Mouse (Mus musculus): ENCODE results near the gene Eml1.

DNA sequence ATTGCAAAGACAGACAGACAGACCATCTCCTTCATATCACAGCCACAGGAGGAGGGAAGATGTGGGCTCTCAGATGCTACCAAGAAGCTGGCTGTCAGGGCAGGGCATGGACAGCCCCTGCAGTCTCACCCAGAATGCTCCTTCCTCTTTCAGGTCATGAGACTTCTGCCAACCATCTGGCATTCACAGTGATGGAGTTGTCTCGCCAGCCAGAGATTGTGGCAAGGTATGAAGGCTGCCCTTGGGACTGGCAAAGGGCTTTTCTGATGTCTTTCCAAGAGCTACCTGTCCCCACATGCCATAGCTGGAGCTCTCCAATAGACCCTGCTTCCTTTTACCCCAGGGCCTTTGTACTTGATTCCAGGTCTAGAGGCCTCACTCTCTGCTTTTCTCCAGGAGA is 15.5 kb upstream of the Eml1 start:
- TF ChIP-seq CTCF (IDR thresholded peaks at IDR 0.05; ENCODE audit: insufficient read depth, low read length) (no peak), POLR2A (IDR thresholded peaks at IDR 0.05; ENCODE audit: borderline replicate concordance, extremely low read depth, low read depth, low read length) (no peak)

Data from lung, adult 2 months (tissue).